Mouse (Mus musculus) NIH3T3 (cell line): ENCODE measurements around the gene Stx8.

Experiments
- DNase-seq: peaks from one replicate; pipeline ENCODE4 v3.0.0-alpha.2; 2012; ENCODE audit warnings: low read depth

Gene Stx8

DNA sequence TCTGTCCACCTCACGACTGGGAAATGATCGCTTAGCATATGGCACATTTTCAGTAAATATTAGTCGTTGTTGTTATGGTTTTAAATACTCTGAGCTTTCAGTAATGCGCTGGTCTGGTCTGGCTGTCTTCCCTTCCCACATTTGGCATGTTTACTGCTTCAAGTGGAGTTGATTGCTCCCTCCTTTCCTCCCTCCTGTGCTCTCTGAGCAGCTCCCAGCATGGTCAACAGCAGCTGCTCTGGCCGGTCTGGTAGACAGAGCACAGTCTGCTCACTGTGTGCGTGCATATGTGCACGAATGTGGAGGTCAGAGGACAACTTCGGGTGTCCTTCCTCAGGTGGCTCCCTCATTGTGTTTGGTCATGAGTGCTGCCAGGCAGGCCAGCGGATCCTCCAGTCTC lies 120.2 kb downstream of the Stx8 start:
- DNase-seq, result peak; percentile 79

DNA sequence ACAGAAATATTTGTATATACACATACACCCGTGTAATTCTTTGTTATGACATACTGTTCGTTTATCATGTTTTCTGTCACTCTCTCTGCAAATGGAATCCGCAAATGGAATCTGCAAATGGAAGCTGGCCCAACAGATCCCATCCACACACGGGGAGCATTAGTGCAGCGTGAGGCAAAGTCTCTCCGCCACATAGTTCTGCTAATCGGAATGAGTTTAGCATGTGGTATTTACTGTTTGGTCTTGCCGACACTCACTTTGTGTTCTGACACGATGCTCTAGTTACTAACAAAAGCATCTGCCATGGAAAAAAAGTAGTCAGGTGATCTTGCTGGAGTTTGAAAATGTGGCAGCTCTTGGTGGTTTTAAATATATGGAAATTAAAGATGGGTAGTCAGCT lies 123.4 kb downstream of the Stx8 start:
- DNase-seq, result no peak

DNA sequence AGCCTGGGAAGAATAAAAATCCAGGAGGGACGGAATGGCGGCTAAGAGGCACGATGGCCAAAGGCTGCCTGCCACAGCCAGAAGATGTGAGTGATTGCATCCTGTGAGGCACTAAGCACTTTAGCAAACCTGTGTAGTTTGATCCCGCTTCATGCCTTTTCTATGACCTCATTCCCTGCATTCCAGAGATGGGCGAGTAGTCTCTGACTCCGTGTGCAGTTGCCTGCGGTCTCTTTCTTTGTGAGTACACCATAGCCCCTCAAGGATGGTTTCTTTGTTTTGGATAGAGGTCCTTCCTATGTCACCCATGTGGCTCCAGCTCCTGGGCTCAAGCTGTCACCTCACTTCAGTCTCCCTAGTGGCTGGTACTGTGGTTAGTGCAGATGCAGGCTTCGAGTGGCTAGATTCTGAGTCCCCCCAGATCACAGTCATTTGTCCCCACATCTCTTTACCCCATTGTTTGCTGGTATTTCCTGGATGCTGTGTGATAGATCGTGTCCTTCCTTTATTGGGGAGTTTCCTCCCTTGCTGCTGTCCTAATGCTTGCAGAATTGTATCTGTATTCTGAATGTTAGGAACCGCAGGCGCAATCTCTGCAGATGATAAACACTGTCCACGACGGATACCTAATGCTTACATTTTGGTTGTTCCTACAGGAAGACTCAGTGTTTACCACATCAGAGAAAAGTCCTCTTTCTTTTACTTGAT lies 124.0 kb downstream of the Stx8 start:
- DNase-seq, result peak; percentile 43

DNA sequence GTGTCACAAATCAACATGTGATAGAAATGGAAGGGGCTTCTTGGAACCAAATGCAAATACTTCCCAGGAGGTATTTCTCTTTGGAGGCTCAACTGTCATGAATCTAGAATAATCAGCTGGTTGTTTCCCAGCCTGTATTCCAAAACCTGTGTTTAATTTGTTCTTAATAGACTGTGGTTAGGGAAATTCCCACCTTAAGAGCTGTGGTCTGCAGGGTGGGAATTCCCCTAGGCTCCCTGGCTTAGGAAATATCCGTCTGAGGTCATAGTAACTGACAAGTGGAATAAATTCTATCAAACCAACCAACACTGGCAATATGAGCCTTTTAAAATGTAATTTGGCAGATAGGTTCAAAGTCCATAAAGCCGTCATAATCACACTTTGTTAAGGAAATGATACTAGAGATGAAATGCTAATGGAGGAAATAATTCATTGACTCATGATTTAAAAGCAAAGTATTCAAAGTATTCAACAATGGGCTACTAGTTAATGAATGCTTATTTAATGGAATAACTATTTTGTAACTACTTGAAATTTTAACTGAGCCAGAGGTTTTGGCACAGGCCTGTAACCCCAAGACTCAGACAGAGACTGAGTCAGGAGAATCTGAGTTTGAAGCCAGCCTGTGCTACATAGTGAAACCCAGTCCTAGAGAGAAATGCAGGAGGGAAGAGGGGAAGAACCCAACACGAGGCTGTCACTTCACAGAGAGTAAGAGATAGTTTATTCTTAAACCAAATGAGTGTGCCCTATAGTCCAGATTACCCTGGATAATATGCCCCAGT lies 126.2 kb downstream of the Stx8 start:
- DNase-seq, result peak; percentile 79

DNA sequence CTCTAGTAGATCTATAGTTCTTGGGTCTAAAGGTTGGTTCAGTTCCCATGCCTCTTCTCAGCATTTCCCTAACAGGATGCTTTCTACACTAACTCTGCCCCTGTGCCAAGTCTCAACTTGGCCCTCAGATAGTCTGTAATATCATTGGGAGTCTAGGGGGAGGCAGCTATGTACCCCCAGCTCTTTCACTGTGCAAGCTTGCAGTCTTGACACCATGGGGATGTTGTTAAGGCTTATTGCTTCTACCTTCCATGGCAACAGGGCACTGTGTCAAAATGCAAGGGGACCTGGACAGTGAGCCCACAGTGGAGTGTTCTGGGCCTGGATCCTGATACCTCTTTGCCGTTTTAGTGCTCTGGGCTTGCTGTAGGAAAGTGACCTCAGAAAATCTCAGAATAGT lies 135.6 kb downstream of the Stx8 start:
- no peak for DNase-seq

DNA sequence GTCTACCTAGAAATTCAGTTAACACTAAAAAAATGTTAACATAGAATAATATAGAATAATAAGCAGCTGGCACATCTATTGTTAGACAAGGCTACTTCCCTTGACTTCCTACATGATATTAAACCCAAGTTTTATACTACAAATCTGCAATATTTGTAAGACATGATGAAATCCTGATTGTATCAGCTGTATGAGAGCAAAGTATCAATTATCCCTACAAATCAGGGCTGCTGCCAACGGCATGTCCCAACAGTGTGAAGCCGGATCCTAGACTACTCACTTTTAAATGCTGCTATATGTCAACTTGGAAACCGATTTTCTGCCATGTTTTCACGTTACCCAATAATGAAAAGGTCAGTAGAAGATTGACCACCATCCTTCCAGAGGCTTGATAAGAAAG lies 137.5 kb downstream of the Stx8 start:
- DNase-seq, result no peak

DNA sequence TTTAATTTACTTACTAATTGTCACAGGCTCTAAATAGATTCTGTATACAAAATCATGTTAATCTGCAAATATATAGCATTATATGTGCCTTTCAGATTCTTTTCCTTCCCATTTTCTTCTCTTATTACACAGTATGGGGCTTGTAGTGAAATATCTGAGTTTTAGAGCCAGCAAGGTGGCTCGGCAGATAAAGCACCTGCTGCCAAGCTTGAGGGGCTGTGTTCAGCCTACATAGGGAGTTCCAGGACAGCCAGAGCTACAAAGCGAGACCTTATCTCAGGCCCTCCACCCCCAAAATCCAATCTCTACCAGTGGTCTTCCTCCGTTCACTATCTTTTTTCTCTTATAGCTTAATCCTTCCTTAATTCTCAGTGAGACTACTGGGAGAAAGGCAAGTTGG lies 140.1 kb downstream of the Stx8 start:
- DNase-seq, result no peak

DNA sequence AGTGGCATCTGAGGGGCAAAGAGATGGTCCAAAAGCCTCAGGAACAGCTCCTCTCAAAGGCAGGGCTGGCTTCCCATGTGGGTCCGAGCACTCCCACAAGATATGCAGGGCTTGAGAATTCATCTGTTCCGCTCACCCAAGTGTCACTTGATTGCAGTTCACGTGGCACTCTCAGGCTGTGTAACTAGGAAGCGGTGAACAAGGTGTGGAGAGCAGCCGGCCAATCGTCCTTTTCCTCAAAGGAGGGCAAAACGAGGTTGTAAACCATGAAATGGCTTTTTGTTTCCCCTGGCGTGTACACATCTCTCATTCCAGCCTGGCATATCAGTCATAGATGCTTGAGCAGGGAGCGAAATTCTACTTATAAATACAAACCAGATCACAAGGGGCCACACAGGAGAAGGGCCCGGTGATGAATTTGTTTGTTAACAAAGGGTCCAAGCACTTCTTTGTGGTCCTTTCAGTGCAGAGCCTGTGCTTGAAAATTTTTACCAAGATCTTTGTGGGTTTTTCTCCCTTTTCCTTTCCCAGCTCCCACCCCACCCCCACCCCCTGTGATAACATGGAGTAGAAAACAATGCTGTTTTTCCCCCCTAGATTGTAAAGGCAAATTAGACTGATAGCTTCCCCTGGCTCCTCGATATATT lies 147.6 kb downstream of the Stx8 start:
- no peak for DNase-seq

DNA sequence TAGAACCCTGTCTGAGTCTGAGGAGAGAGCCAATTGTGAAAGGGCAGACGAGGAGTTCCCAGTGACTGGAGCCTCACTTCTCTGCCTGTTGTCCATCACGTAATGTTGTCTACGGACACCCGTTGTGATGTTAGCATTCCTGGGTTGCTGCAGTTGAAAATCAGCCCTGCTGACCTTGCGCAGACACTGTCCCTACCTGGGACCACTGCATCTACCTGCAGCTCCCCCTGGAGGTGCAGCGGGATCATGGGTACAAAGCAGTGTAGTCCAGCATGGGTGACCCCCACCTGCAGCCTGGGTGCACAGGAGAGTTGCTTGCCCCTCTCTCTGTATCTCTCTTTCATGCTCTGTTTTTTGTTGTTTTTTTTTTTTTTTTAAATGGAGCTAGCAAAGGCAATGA lies 148.2 kb downstream of the Stx8 start:
- DNase-seq, result no peak

DNA sequence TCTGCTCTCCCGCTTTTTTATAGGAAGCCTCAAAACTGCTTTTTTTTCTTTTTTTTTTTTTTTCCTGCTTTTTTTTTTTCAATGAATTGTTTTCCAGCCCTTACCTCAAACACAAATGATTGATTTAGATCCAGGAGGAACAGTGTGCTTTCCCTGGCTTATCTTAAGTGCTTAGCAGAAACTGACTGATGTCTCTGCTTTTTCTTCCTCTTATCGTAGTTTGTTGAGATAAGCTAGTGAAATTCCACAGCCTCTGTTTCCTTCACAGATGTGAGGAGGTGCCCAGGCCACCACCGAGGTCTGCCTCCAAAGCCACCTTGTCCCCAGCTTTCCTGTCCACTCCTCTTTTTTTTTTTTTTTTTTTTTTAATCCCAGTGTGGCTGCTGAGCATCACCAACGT lies 150.2 kb downstream of the Stx8 start:
- DNase-seq, result no peak

DNA sequence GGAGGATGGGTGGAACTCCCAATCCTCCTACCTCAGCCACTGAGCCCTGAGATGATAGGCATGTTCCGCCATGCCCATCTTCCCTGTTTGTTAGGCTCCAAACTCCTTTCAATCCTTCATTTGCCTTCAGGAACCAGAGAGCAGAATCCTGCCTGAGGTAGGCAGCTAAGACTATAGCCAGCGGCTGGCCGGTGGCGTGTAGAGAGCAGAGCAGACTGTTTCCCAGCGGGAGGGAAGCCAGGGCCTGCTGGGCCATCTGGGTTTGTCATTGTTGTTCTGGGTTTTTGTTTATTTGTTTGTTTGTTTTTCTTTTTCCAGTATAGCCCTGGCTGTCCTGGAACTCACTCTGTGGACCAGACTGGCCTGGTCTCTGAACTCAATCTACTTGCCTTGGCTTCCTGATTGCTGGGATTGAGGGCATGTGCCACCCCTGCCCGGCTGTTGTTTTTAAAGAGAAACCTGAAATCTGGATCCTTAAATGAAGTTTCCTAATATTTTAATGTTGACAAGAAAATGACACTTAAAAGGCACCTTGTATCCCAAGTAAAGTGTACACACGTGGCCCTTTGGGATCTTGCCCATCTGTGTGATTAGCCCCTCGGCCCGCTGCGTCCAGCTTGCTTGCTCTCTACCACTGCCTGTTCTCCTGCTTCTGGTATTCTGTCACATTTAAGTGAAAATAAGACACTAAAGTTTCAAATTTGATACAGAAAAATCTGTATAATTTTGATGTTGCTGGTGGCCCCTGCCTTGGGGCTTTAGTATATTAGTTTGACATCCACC lies 152.1 kb downstream of the Stx8 start:
- DNase-seq, result no peak

DNA sequence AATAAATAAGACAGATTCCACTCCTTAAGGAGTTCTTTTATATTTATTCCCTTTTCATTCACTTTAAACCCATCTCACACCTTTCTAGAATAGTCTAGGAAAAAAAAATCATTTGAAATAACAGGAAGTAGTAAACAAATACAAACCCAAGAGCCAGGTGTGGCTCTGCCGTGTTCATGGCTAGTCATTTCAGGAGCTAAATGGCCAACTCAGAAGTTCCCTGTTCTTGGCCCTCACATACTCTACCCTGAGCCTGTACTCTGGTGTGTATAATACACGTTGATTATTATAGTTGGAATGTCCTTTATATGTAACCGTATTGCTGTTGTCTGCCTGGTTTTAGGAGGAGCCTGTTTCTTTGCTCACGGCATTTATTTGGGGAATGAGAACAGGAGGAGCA lies 152.7 kb downstream of the Stx8 start:
- no peak for DNase-seq

DNA sequence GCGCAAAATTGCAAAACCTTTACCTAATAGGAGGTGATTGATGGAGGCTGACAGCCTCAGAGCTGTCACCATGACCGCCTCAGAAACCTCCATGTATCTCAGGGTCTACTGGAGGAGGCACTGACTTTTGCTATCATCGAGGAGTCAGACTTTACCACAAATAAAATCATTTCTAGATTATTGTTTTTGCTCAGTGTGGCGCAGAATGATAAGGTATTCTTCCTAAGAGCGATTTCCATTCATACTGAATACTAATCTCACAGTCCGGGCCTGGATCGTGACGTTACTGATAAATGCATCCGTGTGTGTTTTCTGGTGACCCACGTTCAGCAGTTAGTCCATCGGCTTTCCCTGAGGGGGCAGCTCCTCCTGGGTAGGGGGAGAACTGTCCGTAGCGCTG lies 153.1 kb downstream of the Stx8 start:
- DNase-seq, result no peak

DNA sequence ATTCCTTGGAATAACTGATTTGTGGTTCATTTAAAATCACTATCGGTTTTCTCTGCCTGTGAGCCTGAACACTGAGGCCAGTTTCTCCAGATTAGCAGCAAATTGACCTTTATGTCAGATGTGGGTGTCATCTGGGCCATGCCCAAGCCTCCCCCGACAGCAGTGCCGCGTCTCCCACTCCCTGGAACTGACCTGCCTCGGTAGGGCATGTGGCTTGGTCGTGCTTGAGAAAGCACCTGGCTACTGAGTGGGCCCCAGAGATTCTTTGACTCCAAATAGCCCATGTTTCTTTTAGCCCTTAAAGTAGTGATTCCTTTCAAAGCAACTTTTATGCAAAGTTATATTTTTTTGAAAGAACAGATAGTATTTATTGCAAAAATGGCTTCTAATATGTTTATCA lies 155.3 kb downstream of the Stx8 start:
- DNase-seq, result no peak

DNA sequence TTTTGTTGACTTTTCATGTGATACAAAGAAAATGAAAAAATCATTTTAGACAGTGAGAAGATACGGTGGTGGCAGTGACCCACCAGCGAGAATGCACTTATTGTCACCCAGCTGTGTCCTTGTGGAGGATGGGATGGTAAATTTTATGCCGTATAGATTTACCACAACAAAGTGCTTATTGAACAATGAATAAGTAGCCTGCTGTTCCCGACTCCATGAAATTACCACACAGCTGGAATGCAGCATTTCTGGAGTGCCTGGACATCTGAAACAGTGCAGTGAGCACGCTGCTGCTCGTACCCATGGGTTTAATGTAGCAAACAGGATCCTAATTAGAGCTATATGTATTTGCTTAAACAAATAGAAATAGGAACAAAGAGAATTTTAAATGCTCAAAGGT lies 155.7 kb downstream of the Stx8 start:
- no peak for DNase-seq

DNA sequence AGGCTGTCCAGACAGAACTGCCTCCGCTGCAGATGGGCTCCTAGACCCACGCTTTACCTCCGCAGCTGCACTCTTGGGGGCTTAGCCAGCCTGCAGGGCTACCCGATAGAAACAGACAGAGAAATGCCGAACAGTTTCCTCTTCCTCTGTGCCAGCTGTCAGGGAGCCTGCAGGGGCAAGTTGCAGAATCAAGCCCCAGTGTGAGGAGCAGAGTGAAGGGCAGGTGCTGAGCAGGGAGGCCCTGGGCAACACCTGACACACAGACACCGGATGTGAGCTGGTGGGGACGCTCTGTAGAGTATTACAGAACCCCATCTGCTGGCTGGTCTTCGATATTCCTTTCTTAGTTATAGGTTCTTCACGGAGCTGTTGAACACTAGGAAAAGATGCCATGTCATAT lies 160.1 kb downstream of the Stx8 start:
- no peak for DNase-seq

DNA sequence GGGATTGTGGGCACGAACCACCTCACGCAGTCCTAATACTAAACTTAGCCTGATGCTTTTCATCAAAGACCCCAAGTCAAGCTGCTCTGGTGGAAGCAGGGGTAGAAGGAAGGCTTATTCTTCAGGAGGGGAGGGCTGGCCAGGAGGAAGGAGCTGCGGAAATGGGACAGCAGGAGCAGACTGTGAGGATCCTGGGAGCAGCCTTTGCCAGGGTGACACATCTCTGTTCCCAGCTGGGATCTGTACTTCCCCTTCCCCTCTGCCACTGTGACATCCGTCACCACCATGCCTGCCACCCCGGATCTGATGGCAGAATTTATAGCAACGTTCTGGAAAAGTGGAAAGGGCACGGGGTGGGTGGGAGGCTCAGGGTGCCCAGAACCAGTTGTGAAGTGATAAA lies 168.5 kb downstream of the Stx8 start:
- no peak for DNase-seq

DNA sequence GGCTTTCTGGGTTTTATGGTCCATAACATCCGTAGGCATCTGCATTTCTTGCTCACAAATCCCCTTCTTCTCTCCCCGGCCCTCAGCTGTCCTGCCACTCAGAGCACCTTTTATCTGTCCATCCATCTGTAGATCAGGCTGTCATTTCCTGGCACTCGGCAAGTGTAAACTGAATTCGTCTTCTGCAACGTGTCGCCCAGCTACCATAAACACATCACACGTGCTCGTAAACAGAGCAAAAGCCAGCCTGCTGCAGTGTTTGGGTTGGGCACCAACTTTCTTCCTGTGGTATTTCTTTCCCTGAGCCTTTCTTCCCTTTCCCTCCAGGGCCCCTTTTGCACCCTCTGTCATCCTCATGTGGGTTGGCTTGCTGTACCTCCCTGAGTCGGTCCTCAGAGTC lies 169.4 kb downstream of the Stx8 start:
- no peak for DNase-seq

DNA sequence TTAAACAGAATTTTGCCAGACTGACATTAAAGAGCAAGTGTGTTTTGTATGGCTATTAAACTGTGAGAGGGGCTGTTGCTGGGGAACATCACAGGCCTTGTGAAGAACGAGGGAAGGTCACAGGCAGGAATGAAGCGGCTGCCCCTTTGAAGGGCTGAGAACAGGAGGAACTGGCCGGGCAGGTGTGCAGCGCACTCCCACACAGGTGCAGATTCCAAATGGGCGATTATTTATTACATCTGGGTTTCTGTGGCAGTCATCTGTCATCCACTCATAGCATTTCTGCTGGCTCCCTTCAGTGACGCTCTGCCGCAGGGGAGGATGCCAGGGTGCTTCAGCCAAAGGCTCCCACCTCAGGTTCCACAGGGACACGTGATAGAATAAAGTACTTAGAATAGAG lies 170.7 kb downstream of the Stx8 start:
- DNase-seq, result no peak

DNA sequence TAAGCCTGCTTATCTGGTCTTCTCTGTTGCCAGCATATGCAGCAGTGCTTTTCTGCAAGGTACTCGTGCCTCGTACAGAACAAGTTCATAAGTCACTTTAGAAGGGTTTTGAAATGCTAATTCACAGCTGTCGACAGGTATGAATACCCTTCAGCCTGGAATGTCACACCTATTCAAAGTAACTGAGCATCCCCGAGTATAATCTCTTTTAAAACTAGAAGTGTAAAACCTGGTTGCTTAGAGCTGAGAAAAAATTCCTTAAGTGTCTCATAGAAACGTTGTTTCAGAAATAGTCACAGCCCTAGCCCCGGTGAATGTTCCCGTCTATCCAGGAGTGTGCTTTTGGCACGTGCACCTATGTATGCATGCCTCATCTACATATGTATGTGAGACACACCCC lies 176.3 kb downstream of the Stx8 start:
- DNase-seq, result no peak

DNA sequence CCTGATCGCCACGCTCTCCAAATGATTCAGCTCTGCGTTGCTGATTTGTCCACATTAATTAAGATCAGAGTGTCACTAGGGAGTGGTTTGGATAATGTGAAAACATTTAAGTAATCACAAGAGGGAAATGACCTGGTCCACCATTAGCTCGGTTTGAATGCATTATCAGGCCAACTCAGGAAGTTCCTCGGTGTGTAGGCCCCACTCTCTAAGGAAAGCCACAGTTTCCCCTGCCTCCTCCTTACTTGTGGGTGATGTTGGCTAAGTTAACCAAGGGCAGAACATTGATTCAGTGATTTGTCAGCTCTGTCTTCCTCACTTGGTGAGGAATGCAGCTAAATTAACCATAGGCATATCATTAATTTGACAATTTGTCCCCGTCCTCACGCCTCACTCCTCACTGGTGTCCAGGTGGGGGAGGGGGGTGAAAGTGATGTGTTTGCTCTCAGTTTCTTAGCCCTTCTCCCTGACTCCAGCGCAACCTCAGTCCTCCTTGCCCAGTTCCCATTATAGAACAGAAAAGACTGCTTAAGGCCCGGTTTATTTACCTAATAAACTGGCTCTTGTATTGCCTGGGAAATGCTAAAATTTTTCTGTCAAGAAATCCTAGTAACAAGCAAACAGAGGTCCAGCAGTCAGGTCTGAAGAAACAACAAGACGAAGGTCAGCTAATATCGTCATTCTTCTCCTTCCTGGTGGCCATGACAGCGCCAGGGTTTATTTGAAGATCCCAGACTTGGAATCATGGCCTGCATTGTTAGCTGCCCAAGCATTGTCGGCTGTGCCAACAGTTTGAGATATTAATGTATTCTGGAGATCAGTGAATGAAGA lies 178.5 kb downstream of the Stx8 start:
- peak; percentile 5 for DNase-seq
